In the genomic region with DNA sequence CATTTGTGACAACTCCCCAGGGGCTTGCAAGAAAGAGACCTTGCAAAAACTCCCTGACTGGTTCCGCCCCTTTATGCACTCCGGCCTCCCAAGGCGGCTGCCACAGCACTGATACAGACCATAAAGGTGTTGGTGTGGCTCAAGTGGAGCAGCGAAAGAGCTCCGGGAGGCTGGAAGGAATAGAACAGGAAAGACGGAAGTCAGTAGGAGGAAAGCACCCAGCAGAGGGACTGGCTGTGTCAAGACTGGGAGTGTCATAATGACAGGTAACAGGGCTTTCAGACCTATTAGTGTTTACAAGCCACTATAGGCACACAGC, we compare ENCODE assay signal across 8 mouse cellular contexts. TPM values are rescaled to one million over a fixed set of nuclear protein-coding genes. Genes with fewer than 3 reads are reported as not detected.
DNase-seq lines count a peak whose midpoint lies in the region; ATAC-seq and TF ChIP-seq lines count a peak whose summit lies in the region.

No protein-coding gene starts in this region.

- intact Hi-C loops in heart, postnatal 25 days (cut with DNase I) = loop anchor here (5.0 kb wide), 1 partner anchor 36 kb away; no protein-coding TSS in a partner anchor
- intact Hi-C loops in left cerebral cortex, postnatal 14 days (cut with DNase I) = loop anchor here (5.0 kb wide), 1 partner anchor 36 kb away; no protein-coding TSS in a partner anchor

- H3K36me3 ChIP-seq in heart, embryonic 16.5 days (ENCODE audit: control insufficient read depth, insufficient read depth) = no peaks in the 10 kb centered on the region
- peaks cover 9% of the 10 kb centered on the region for H3K36me3 ChIP-seq in hindbrain, embryonic 16.5 days (ENCODE audit: control insufficient read depth, insufficient read depth, low read length)
- peaks cover 18% of the 10 kb centered on the region for H3K36me3 ChIP-seq in midbrain, embryonic 10.5 days

- no peak for TF ChIP-seq POLR2A in bone marrow, adult 2 months (IDR thresholded peaks at IDR 0.05; ENCODE audit: borderline replicate concordance, control insufficient read depth, low read depth, low read length)

- no peak for ATAC-seq in heart, embryonic 16.5 days (replicated peaks; ENCODE audit: extremely low read depth, insufficient read depth, low FRiP score)
- peak; percentile 18 for ATAC-seq in hindbrain, embryonic 16.5 days

- no peaks in the 10 kb centered on the region for H3K9me3 ChIP-seq in heart, embryonic 16.5 days (replicated peaks; ENCODE audit: control insufficient read depth, low read length)
- H3K9me3 ChIP-seq in hindbrain, embryonic 16.5 days (ENCODE audit: control insufficient read depth, low read length) = no peaks in the 10 kb centered on the region
- no peaks in the 10 kb centered on the region for H3K9me3 ChIP-seq in midbrain, embryonic 10.5 days (replicated peaks)

- peaks cover 13% of the 10 kb centered on the region for H3K4me1 ChIP-seq in heart, embryonic 16.5 days (ENCODE audit: control insufficient read depth, insufficient read depth, low read length)
- peaks cover 2% of the 10 kb centered on the region; the same call in 1 of the 2 replicates for H3K4me1 ChIP-seq in bone marrow, adult 2 months (ENCODE audit: control insufficient read depth, insufficient read depth, low read length)
- peaks cover 13% of the 10 kb centered on the region for H3K4me1 ChIP-seq in hindbrain, embryonic 16.5 days (ENCODE audit: control insufficient read depth, insufficient read depth, low read depth, low read length)
- H3K4me1 ChIP-seq in midbrain, embryonic 10.5 days = peaks cover 17% of the 10 kb centered on the region

- H3K27me3 ChIP-seq in heart, embryonic 16.5 days (ENCODE audit: control insufficient read depth, insufficient read depth, low read length) = peaks cover 31% of the 10 kb centered on the region
- H3K27me3 ChIP-seq in hindbrain, embryonic 16.5 days (replicated peaks; ENCODE audit: control insufficient read depth, insufficient read depth, low read length) = peaks cover 30% of the 10 kb centered on the region
- H3K27me3 ChIP-seq in midbrain, embryonic 10.5 days (ENCODE audit: low read depth, poor library complexity, severe bottlenecking) = peaks cover 61% of the 10 kb centered on the region

- H3K9ac ChIP-seq in heart, embryonic 16.5 days (ENCODE audit: low read length) = peak overlapping the region; percentile 59; the same call in 1 of the 2 replicates
- no peak overlapping the region; the same call in 1 of the 2 replicates for H3K9ac ChIP-seq in hindbrain, embryonic 16.5 days (ENCODE audit: low read depth, low read length)

- peak overlapping the region; percentile 87 for H3K4me2 ChIP-seq in heart, embryonic 16.5 days (ENCODE audit: low read depth, low read length)
- peak overlapping the region; percentile 87 for H3K4me2 ChIP-seq in hindbrain, embryonic 16.5 days (ENCODE audit: low read length)

- no peak overlapping the region for H3K27ac ChIP-seq in heart, embryonic 16.5 days (ENCODE audit: low read length)
- H3K27ac ChIP-seq in bone marrow, adult 2 months (ENCODE audit: control insufficient read depth, insufficient read depth, low read depth, low read length, poor library complexity) = no peak overlapping the region
- no peak overlapping the region for H3K27ac ChIP-seq in hindbrain, embryonic 16.5 days (ENCODE audit: low read depth, low read length)
- H3K27ac ChIP-seq in midbrain, embryonic 10.5 days (replicated peaks) = no peak overlapping the region
- H3K27ac ChIP-seq in layer of hippocampus, adult 2 months = no peak overlapping the region

- H3K4me3 ChIP-seq in heart, embryonic 16.5 days (ENCODE audit: low read length) = peak overlapping the region; percentile 64
- H3K4me3 ChIP-seq in bone marrow, adult 2 months (replicated peaks; ENCODE audit: control insufficient read depth, low read depth, low read length) = peak overlapping the region; percentile 74
- peak overlapping the region; percentile 54 for H3K4me3 ChIP-seq in hindbrain, embryonic 16.5 days (ENCODE audit: low read length)
- H3K4me3 ChIP-seq in midbrain, embryonic 10.5 days = peak overlapping the region; percentile 69
- no peak overlapping the region; the same call in 1 of the 2 replicates for H3K4me3 ChIP-seq in layer of hippocampus, adult 2 months

- DNase-seq in heart, postnatal 25 days (ENCODE audit: low spot score) = no peak
- no peak for DNase-seq in midbrain, embryonic 10.5 days (ENCODE audit: low spot score)
- DNase-seq in left cerebral cortex, postnatal 14 days (ENCODE audit: low spot score in 2 of 2) = no peak
- no peak for DNase-seq in layer of hippocampus, adult 2 months (ENCODE audit: low spot score in 2 of 2)
- no peak for DNase-seq in ovary, postnatal 36 days (ENCODE audit: low spot score)

- no peak for TF ChIP-seq CTCF in bone marrow, adult 2 months (IDR thresholded peaks at IDR 0.05; ENCODE audit: control insufficient read depth, insufficient read depth, low read length)
- no peak for TF ChIP-seq CTCF in layer of hippocampus, adult 2 months (conservative IDR thresholded peaks at IDR 0.05)

- WGBS in heart, embryonic 16.5 days = 3% methylated on average over 6 of the region's 6 CpGs
- 7% methylated on average over 6 of the region's 6 CpGs for WGBS in bone marrow, adult 2 months
- WGBS in hindbrain, embryonic 16.5 days = 16% methylated on average over 6 of the region's 6 CpGs
- WGBS in midbrain, embryonic 10.5 days = 5% methylated on average over 6 of the region's 6 CpGs

RNA-seq across cellular contexts. Expression of a gene that starts 0.4 kb away (rescaled TPM):
- 0.09 and 0.20 TPM in 2 replicates for polyA plus RNA-seq in heart, embryonic 16.5 days (2015; fragmentation: Nextera tagmentation; extraction: Ambion mirVana)
- total RNA-seq in heart, postnatal 25 days (2021) = under 1 TPM in 1 of 2 experiments, not detected in 1; 0.18 TPM
- polyA plus RNA-seq in bone marrow, adult 2 months (2011; ENCODE audit: insufficient read depth, insufficient read length, low replicate concordance, missing spikeins) = not detected in 2 replicates
- polyA plus RNA-seq in hindbrain, embryonic 16.5 days (2015; fragmentation: Nextera tagmentation; extraction: Ambion mirVana) = 0.22 and 0.26 TPM in 2 replicates
- 0.07 and 0.11 TPM in 2 replicates for polyA plus RNA-seq in midbrain, embryonic 10.5 days (2016; fragmentation: Nextera tagmentation; extraction: Ambion mirVana)
- under 1 TPM; 0.24 to 0.30 TPM for total RNA-seq in left cerebral cortex, postnatal 14 days (2021)
- total RNA-seq in layer of hippocampus, adult 2 months (2021) = under 1 TPM in 1 of 2 experiments, not detected in 1; 0.15 TPM

RNA-seq across cellular contexts. Expression of a gene that starts 20.0 kb away (rescaled TPM):
- not detected in 2 replicates for polyA plus RNA-seq in heart, embryonic 16.5 days (2015; fragmentation: Nextera tagmentation; extraction: Ambion mirVana)
- total RNA-seq in heart, postnatal 25 days (2021) = not detected
- polyA plus RNA-seq in bone marrow, adult 2 months (2011; ENCODE audit: insufficient read depth, insufficient read length, low replicate concordance, missing spikeins) = not detected in 2 replicates
- 0.12 and 0.14 TPM in 2 replicates for polyA plus RNA-seq in hindbrain, embryonic 16.5 days (2015; fragmentation: Nextera tagmentation; extraction: Ambion mirVana)
- not detected in 2 replicates for polyA plus RNA-seq in midbrain, embryonic 10.5 days (2016; fragmentation: Nextera tagmentation; extraction: Ambion mirVana)
- total RNA-seq in left cerebral cortex, postnatal 14 days (2021) = not detected
- not detected for total RNA-seq in layer of hippocampus, adult 2 months (2021)
